Mouse (Mus musculus): Measurements from ENCODE around the gene Uba2. TPM values are rescaled to one million over a fixed set of nuclear protein-coding genes. Genes with fewer than 3 reads are reported as not detected.
A peak's percentile ranks its signal among the peaks of the same experiment; 100 is the strongest.
"Not testable (repeated sequence)": the region's sequence is repeated elsewhere in the genome, so short reads cannot be mapped to it uniquely, and the experiment has no call there.

The Uba2 gene
- polyA plus RNA-seq, 1 experiment = 98.0 TPM

- H3ac ChIP-seq (ENCODE audit: control insufficient read depth, insufficient read length, low read depth) = no peak overlapping the region
- H3K4me3 ChIP-seq (ENCODE audit: insufficient read depth, poor library complexity, severe bottlenecking) = no peak overlapping the region
- TF ChIP-seq USF1 (IDR thresholded peaks at IDR 0.05; ENCODE audit: low read depth) (no peak), MYOD1 (IDR thresholded peaks at IDR 0.05; ENCODE audit: control insufficient read depth, insufficient read length, low read depth) (no peak), CEBPB (IDR thresholded peaks at IDR 0.05; ENCODE audit: low read depth) (no peak), CTCF (IDR thresholded peaks at IDR 0.05; ENCODE audit: control insufficient read depth, insufficient read depth, insufficient read length) (no peak)
- H3K27me3 ChIP-seq (ENCODE audit: control insufficient read depth, insufficient read depth, insufficient read length) = no peaks in the 10 kb centered on the region
- H3K79me3 ChIP-seq (ENCODE audit: low read depth) = no peaks in the 10 kb centered on the region
- H3K36me3 ChIP-seq (ENCODE audit: control insufficient read depth, insufficient read depth) = peaks cover 12% of the 10 kb centered on the region
- H3K79me2 ChIP-seq (ENCODE audit: control insufficient read depth, insufficient read depth) = no peaks in the 10 kb centered on the region
Observed at GRCm38 (mm10) chr7:34183356-34183755, 14.0 kb upstream of the Uba2 start.

GRCm38 (mm10) chr7:34176241-34176640 is 6.8 kb upstream of the Uba2 start:
- H3K79me2 ChIP-seq (ENCODE audit: control insufficient read depth, insufficient read depth); H3K4me3 ChIP-seq (ENCODE audit: insufficient read depth, poor library complexity, severe bottlenecking); H3ac ChIP-seq (ENCODE audit: control insufficient read depth, insufficient read length, low read depth); H3K79me3 ChIP-seq (ENCODE audit: low read depth); H3K27me3 ChIP-seq (ENCODE audit: control insufficient read depth, insufficient read depth, insufficient read length); H3K36me3 ChIP-seq (ENCODE audit: control insufficient read depth, insufficient read depth): not testable (repeated sequence)

- no peaks in the 10 kb centered on the region for H3K27me3 ChIP-seq (ENCODE audit: control insufficient read depth, insufficient read depth, insufficient read length)
- TF ChIP-seq MAX (IDR thresholded peaks at IDR 0.05) = no peak
- no peak for TF ChIP-seq MYOD1 (IDR thresholded peaks at IDR 0.05; ENCODE audit: control insufficient read depth, insufficient read length, low read depth)
- no peak for TF ChIP-seq USF1 (IDR thresholded peaks at IDR 0.05; ENCODE audit: low read depth)
- no peak for TF ChIP-seq MYOG (IDR thresholded peaks at IDR 0.05; ENCODE audit: control insufficient read depth, extremely low read depth, insufficient read length)
- TF ChIP-seq CEBPB (IDR thresholded peaks at IDR 0.05; ENCODE audit: low read depth) = no peak
- TF ChIP-seq FOSL1 (IDR thresholded peaks at IDR 0.05; ENCODE audit: insufficient read depth, low read length, poor library complexity, severe bottlenecking) = no peak
- no peak for TF ChIP-seq CTCF (IDR thresholded peaks at IDR 0.05; ENCODE audit: control insufficient read depth, insufficient read depth, insufficient read length)
- H3K79me2 ChIP-seq (ENCODE audit: control insufficient read depth, insufficient read depth) = peaks cover 11% of the 10 kb centered on the region
- no peak overlapping the region for H3ac ChIP-seq (ENCODE audit: control insufficient read depth, insufficient read length, low read depth)
- H3K36me3 ChIP-seq (ENCODE audit: control insufficient read depth, insufficient read depth) = no peaks in the 10 kb centered on the region
- H3K79me3 ChIP-seq (ENCODE audit: low read depth) = peaks cover 11% of the 10 kb centered on the region
- H3K4me3 ChIP-seq (ENCODE audit: insufficient read depth, poor library complexity, severe bottlenecking) = no peak overlapping the region
Observed at GRCm38 (mm10) chr7:34172251-34172650, 2.9 kb upstream of the Uba2 start.

- TF ChIP-seq FOSL1 (IDR thresholded peaks at IDR 0.05; ENCODE audit: insufficient read depth, low read length, poor library complexity, severe bottlenecking) (no peak), MAX (IDR thresholded peaks at IDR 0.05) (no peak), MYOD1 (IDR thresholded peaks at IDR 0.05; ENCODE audit: control insufficient read depth, insufficient read length, low read depth) (no peak), CTCF (IDR thresholded peaks at IDR 0.05; ENCODE audit: control insufficient read depth, insufficient read depth, insufficient read length) (no peak), MYOG (IDR thresholded peaks at IDR 0.05; ENCODE audit: control insufficient read depth, extremely low read depth, insufficient read length) (no peak), USF1 (IDR thresholded peaks at IDR 0.05; ENCODE audit: low read depth) (no peak), CEBPB (IDR thresholded peaks at IDR 0.05; ENCODE audit: low read depth) (no peak)
- H3K27me3 ChIP-seq (ENCODE audit: control insufficient read depth, insufficient read depth, insufficient read length) = no peaks in the 10 kb centered on the region
- H3K79me2 ChIP-seq (ENCODE audit: control insufficient read depth, insufficient read depth) = peaks cover 45% of the 10 kb centered on the region
- H3K36me3 ChIP-seq (ENCODE audit: control insufficient read depth, insufficient read depth) = peaks cover 17% of the 10 kb centered on the region
- peak overlapping the region; percentile 86 for H3ac ChIP-seq (ENCODE audit: control insufficient read depth, insufficient read length, low read depth)
- H3K79me3 ChIP-seq (ENCODE audit: low read depth) = peaks cover 38% of the 10 kb centered on the region
- peak overlapping the region; percentile 79 for H3K4me3 ChIP-seq (ENCODE audit: insufficient read depth, poor library complexity, severe bottlenecking)
Observed at GRCm38 (mm10) chr7:34168470-34169251, 738 bp downstream of the Uba2 start.

- Histone ChIP-seq H3K79me2 (ENCODE audit: control insufficient read depth, insufficient read depth) (peaks cover 52% of the 10 kb centered on the region), H3K27me3 (ENCODE audit: control insufficient read depth, insufficient read depth, insufficient read length) (no peaks in the 10 kb centered on the region), H3K4me3 (ENCODE audit: insufficient read depth, poor library complexity, severe bottlenecking) (peak overlapping the region; percentile 79), H3K79me3 (ENCODE audit: low read depth) (peaks cover 39% of the 10 kb centered on the region), H3ac (ENCODE audit: control insufficient read depth, insufficient read length, low read depth) (peak overlapping the region; percentile 86), H3K36me3 (ENCODE audit: control insufficient read depth, insufficient read depth) (peaks cover 24% of the 10 kb centered on the region)
- no peak for TF ChIP-seq CEBPB (IDR thresholded peaks at IDR 0.05; ENCODE audit: low read depth)
Observed at GRCm38 (mm10) chr7:34167766-34168469, 1.5 kb downstream of the Uba2 start.

GRCm38 (mm10) chr7:34166850-34167249 is 2.5 kb downstream of the Uba2 start:
- H3K79me2 ChIP-seq (ENCODE audit: control insufficient read depth, insufficient read depth) = peaks cover 54% of the 10 kb centered on the region
- H3K36me3 ChIP-seq (ENCODE audit: control insufficient read depth, insufficient read depth) = peaks cover 34% of the 10 kb centered on the region
- peaks cover 39% of the 10 kb centered on the region for H3K79me3 ChIP-seq (ENCODE audit: low read depth)
- no peak overlapping the region for H3ac ChIP-seq (ENCODE audit: control insufficient read depth, insufficient read length, low read depth)
- H3K27me3 ChIP-seq (ENCODE audit: control insufficient read depth, insufficient read depth, insufficient read length) = no peaks in the 10 kb centered on the region
- peak overlapping the region; percentile 79 for H3K4me3 ChIP-seq (ENCODE audit: insufficient read depth, poor library complexity, severe bottlenecking)
- TF ChIP-seq MAX (IDR thresholded peaks at IDR 0.05) (no peak), CTCF (IDR thresholded peaks at IDR 0.05; ENCODE audit: control insufficient read depth, insufficient read depth, insufficient read length) (peak; percentile 37)
